Mouse (Mus musculus) adrenal gland, postnatal 4 days (tissue): ENCODE measurements around the gene Cpne4. TPM values are rescaled to one million over a fixed set of nuclear protein-coding genes. Genes with fewer than 3 reads are reported as not detected.

Experiments used
- DNase-seq, 2 experiments: peaks; one replicate each; pipeline ENCODE4 v3.0.0; 2021 to 2022; ENCODE audit warnings: low spot score in 2 of 2, mixed read lengths in 2 of 2
- total RNA-seq, 2 experiments: library from RNA; stranded (reverse); gene quantifications; 2 replicates each; pipeline ENCODE4 v1.2.3; 2021

Gene Cpne4
- total RNA-seq, 2 experiments from 2014 or later: 0.70 to 0.96 TPM

- no peak for DNase-seq
These were observed 131.5 kb downstream of the Cpne4 start for GRCm38 (mm10) chr9:104678571-104678970.

- DNase-seq: no peak
These were observed 140.0 kb downstream of the Cpne4 start for GRCm38 (mm10) chr9:104687051-104687450.

GRCm38 (mm10) chr9:104693145-104693544 lies 146.1 kb downstream of the Cpne4 start:
- peak in 1 of 2 experiments; percentile 4 for DNase-seq

GRCm38 (mm10) chr9:104710831-104711230 lies 163.7 kb downstream of the Cpne4 start:
- DNase-seq: no peak

GRCm38 (mm10) chr9:104725311-104725710 lies 178.2 kb downstream of the Cpne4 start:
- no peak for DNase-seq

GRCm38 (mm10) chr9:104742661-104743380 lies 195.7 kb downstream of the Cpne4 start:
- DNase-seq: no peak

GRCm38 (mm10) chr9:104755519-104755918 lies 208.4 kb downstream of the Cpne4 start:
- no peak for DNase-seq

- no peak for DNase-seq
These were observed 212.9 kb downstream of the Cpne4 start for GRCm38 (mm10) chr9:104760031-104760430.

GRCm38 (mm10) chr9:104776198-104776815 lies 229.2 kb downstream of the Cpne4 start:
- no peak for DNase-seq

- no peak for DNase-seq
These were observed 230.0 kb downstream of the Cpne4 start for GRCm38 (mm10) chr9:104777135-104777534.

GRCm38 (mm10) chr9:104777780-104778179 lies 230.7 kb downstream of the Cpne4 start:
- no peak for DNase-seq

- DNase-seq: no peak
These were observed 249.5 kb downstream of the Cpne4 start for GRCm38 (mm10) chr9:104796601-104797000.

- DNase-seq: no peak
These were observed 257.7 kb downstream of the Cpne4 start for GRCm38 (mm10) chr9:104804776-104805175.

- no peak for DNase-seq
These were observed 267.6 kb downstream of the Cpne4 start for GRCm38 (mm10) chr9:104814681-104815080.

GRCm38 (mm10) chr9:104828646-104829045 lies 281.6 kb downstream of the Cpne4 start:
- no peak for DNase-seq

GRCm38 (mm10) chr9:104832934-104833539 lies 286.0 kb downstream of the Cpne4 start:
- no peak for DNase-seq

GRCm38 (mm10) chr9:104837931-104838330 lies 290.8 kb downstream of the Cpne4 start:
- no peak for DNase-seq

- DNase-seq: no peak
These were observed 294.2 kb downstream of the Cpne4 start for GRCm38 (mm10) chr9:104841278-104841677.

GRCm38 (mm10) chr9:104845226-104845930 lies 298.3 kb downstream of the Cpne4 start:
- DNase-seq: no peak

GRCm38 (mm10) chr9:104853701-104854100 lies 306.6 kb downstream of the Cpne4 start:
- DNase-seq: no peak

GRCm38 (mm10) chr9:104854245-104854921 lies 307.3 kb downstream of the Cpne4 start:
- DNase-seq: no peak
